Mouse (Mus musculus) embryonic facial prominence, embryonic 15.5 days (tissue): ENCODE measurements at regions not wholly inside any gene's neighbourhood (a gene's known extent, or its start where the extent isn't known, plus 50 kb on each side); places are given as distances from the start of the nearest gene placed in this dataset.

Experiments used
- ATAC-seq: fragments of 200-750 bp; cut with Nextera tagmentation; 2 replicates; pipeline ENCODE4 v1.8.0; 2017; ENCODE audit warnings: low read depth, moderate TSS enrichment; ENCODE audit not compliant: insufficient number of reproducible peaks, low FRiP score, low TSS enrichment
- H3K27ac ChIP-seq: fragments of 300-500 bp; sonication (generic); replicated peaks from 2 replicates; pipeline ENCODE4 v1.5.1; 2015; ENCODE audit warnings: mild to moderate bottlenecking, inconsistent platforms
- H3K27me3 ChIP-seq: fragments of 300-500 bp; sonication (generic); 2 replicates; pipeline ENCODE4 v1.6.1; 2015; ENCODE audit warnings: inconsistent platforms
- H3K36me3 ChIP-seq: fragments of 300-500 bp; sonication (generic); 2 replicates; pipeline ENCODE4 v1.6.1; 2015; ENCODE audit warnings: mild to moderate bottlenecking, inconsistent platforms
- H3K4me1 ChIP-seq: fragments of 300-500 bp; sonication (generic); 2 replicates; pipeline ENCODE4 v1.6.1; 2015; ENCODE audit warnings: inconsistent platforms
- H3K4me2 ChIP-seq: fragments of 300-500 bp; sonication (generic); replicated peaks from 2 replicates; pipeline ENCODE4 v1.6.1; 2015; ENCODE audit warnings: mild to moderate bottlenecking, inconsistent platforms
- H3K4me3 ChIP-seq: fragments of 300-500 bp; sonication (generic); replicated peaks from 2 replicates; pipeline ENCODE4 v1.5.1; 2015; ENCODE audit warnings: mild to moderate bottlenecking, inconsistent platforms
- H3K9ac ChIP-seq: fragments of 300-500 bp; sonication (generic); 2 replicates; pipeline ENCODE4 v1.6.1; 2015; ENCODE audit warnings: inconsistent platforms
- H3K9me3 ChIP-seq: fragments of 300-500 bp; sonication (generic); replicated peaks from 2 replicates; pipeline ENCODE4 v1.6.1; 2016; ENCODE audit warnings: inconsistent platforms
- WGBS: fragments of 180-500 bp; shearing (Covaris S2); methylation state at CpG from one replicate; pipeline ENCODE4 v1.1.7; 2015; 5-methylcytosine and 5-hydroxymethylcytosine counted together

- no peaks in the 10 kb centered on the region for H3K36me3 ChIP-seq
- no peak overlapping the region for H3K4me3 ChIP-seq
- no peak for ATAC-seq
- no peak overlapping the region for H3K9ac ChIP-seq
- no peaks in the 10 kb centered on the region for H3K4me1 ChIP-seq
- no peaks in the 10 kb centered on the region for H3K9me3 ChIP-seq
- 69% methylated on average over 5 of the region's 5 CpGs for WGBS
- H3K27ac ChIP-seq, result no peak overlapping the region
- no peak overlapping the region for H3K4me2 ChIP-seq
- H3K27me3 ChIP-seq, result no peaks in the 10 kb centered on the region
These were observed 91.4 kb upstream of the Rmdn2 start for GRCm38 (mm10) chr17:79520283-79520682.

- no peaks in the 10 kb centered on the region for H3K27me3 ChIP-seq
- H3K36me3 ChIP-seq, result no peaks in the 10 kb centered on the region
- no peak overlapping the region for H3K27ac ChIP-seq
- no peak overlapping the region for H3K4me3 ChIP-seq
- H3K9me3 ChIP-seq, result no peaks in the 10 kb centered on the region
- no peak for ATAC-seq
- H3K4me2 ChIP-seq, result no peak overlapping the region
- no peaks in the 10 kb centered on the region for H3K4me1 ChIP-seq
- no peak overlapping the region for H3K9ac ChIP-seq
- 83% methylated on average over 7 of the region's 7 CpGs for WGBS
These were observed 90.0 kb upstream of the Rmdn2 start for GRCm38 (mm10) chr17:79521691-79522090.

GRCm38 (mm10) chr17:79523230-79523629, 88.4 kb upstream of the Rmdn2 start:
- Histone ChIP-seq H3K4me1 (no peaks in the 10 kb centered on the region), H3K36me3 (no peaks in the 10 kb centered on the region), H3K9ac (no peak overlapping the region), H3K4me3 (no peak overlapping the region), H3K27ac (no peak overlapping the region), H3K4me2 (no peak overlapping the region), H3K27me3 (no peaks in the 10 kb centered on the region), H3K9me3 (no peaks in the 10 kb centered on the region)
- ATAC-seq, result no peak
- WGBS, result 85% methylated on average over 3 of the region's 3 CpGs

GRCm38 (mm10) chr17:79527391-79527790, 84.3 kb upstream of the Rmdn2 start:
- Histone ChIP-seq H3K36me3 (no peaks in the 10 kb centered on the region), H3K27ac (no peak overlapping the region), H3K4me1 (no peaks in the 10 kb centered on the region), H3K27me3 (no peaks in the 10 kb centered on the region), H3K4me2 (no peak overlapping the region), H3K9ac (no peak overlapping the region), H3K9me3 (no peaks in the 10 kb centered on the region), H3K4me3 (no peak overlapping the region)
- ATAC-seq, result no peak
- WGBS, result 77% methylated on average over 3 of the region's 3 CpGs

GRCm38 (mm10) chr17:79536549-79536948, 75.1 kb upstream of the Rmdn2 start:
- no peak for ATAC-seq
- Histone ChIP-seq H3K27me3 (no peaks in the 10 kb centered on the region), H3K4me2 (no peak overlapping the region), H3K27ac (no peak overlapping the region), H3K4me1 (no peaks in the 10 kb centered on the region), H3K4me3 (no peak overlapping the region), H3K9me3 (no peaks in the 10 kb centered on the region), H3K36me3 (no peaks in the 10 kb centered on the region), H3K9ac (no peak overlapping the region)
- 49% methylated on average over 4 of the region's 4 CpGs for WGBS

GRCm38 (mm10) chr17:79538789-79539188, 72.9 kb upstream of the Rmdn2 start:
- peaks cover 2% of the 10 kb centered on the region for H3K4me1 ChIP-seq
- H3K36me3 ChIP-seq, result no peaks in the 10 kb centered on the region
- 73% methylated on average over 4 of the region's 4 CpGs for WGBS
- no peak overlapping the region for H3K4me2 ChIP-seq
- H3K9me3 ChIP-seq, result no peaks in the 10 kb centered on the region
- no peak for ATAC-seq
- H3K27me3 ChIP-seq, result no peaks in the 10 kb centered on the region
- H3K9ac ChIP-seq, result no peak overlapping the region
- no peak overlapping the region for H3K4me3 ChIP-seq
- no peak overlapping the region for H3K27ac ChIP-seq

GRCm38 (mm10) chr17:79540038-79540437, 71.6 kb upstream of the Rmdn2 start:
- Histone ChIP-seq H3K27ac (no peak overlapping the region), H3K27me3 (no peaks in the 10 kb centered on the region), H3K9ac (no peak overlapping the region), H3K4me1 (peaks cover 9% of the 10 kb centered on the region), H3K9me3 (no peaks in the 10 kb centered on the region), H3K36me3 (no peaks in the 10 kb centered on the region), H3K4me2 (no peak overlapping the region), H3K4me3 (no peak overlapping the region)
- 76% methylated on average over 1 of the region's 1 CpGs for WGBS
- ATAC-seq, result no peak

- H3K27me3 ChIP-seq, result no peaks in the 10 kb centered on the region
- ATAC-seq, result no peak
These were observed 71.2 kb upstream of the Rmdn2 start for GRCm38 (mm10) chr17:79540511-79540910.

GRCm38 (mm10) chr17:79543907-79544522, 67.6 kb upstream of the Rmdn2 start:
- 0 out of 2 replicates have a peak overlapping the region, but pooled peaks have one; percentile 8 for H3K4me2 ChIP-seq
- 55% methylated on average over 7 of the region's 7 CpGs for WGBS
- no peaks in the 10 kb centered on the region for H3K27me3 ChIP-seq
- no peak for ATAC-seq
- H3K4me3 ChIP-seq, result no peak overlapping the region
- H3K9me3 ChIP-seq, result no peaks in the 10 kb centered on the region
- H3K9ac ChIP-seq, result no peak overlapping the region
- H3K27ac ChIP-seq, result peak overlapping the region; percentile 39; the same call in 1 of the 2 replicates
- no peaks in the 10 kb centered on the region for H3K36me3 ChIP-seq
- H3K4me1 ChIP-seq, result peaks cover 9% of the 10 kb centered on the region

More at GRCm38 (mm10) chr17:79540511-79540910, 71.2 kb upstream of the Rmdn2 start:
- no peak overlapping the region for H3K4me2 ChIP-seq
- H3K9me3 ChIP-seq, result no peaks in the 10 kb centered on the region
- H3K4me3 ChIP-seq, result no peak overlapping the region
- H3K36me3 ChIP-seq, result no peaks in the 10 kb centered on the region
- peaks cover 9% of the 10 kb centered on the region for H3K4me1 ChIP-seq
- WGBS, result 92% methylated on average over 2 of the region's 2 CpGs
- no peak overlapping the region for H3K27ac ChIP-seq
- no peak overlapping the region for H3K9ac ChIP-seq

- Histone ChIP-seq H3K36me3 (no peaks in the 10 kb centered on the region), H3K27ac (no peak overlapping the region), H3K4me2 (no peak overlapping the region), H3K4me3 (no peak overlapping the region), H3K9me3 (no peaks in the 10 kb centered on the region), H3K4me1 (peaks cover 9% of the 10 kb centered on the region), H3K27me3 (no peaks in the 10 kb centered on the region), H3K9ac (no peak overlapping the region)
- WGBS, result 92% methylated on average over 2 of the region's 2 CpGs
- no peak for ATAC-seq
These were observed 65.8 kb upstream of the Rmdn2 start for GRCm38 (mm10) chr17:79545878-79546277.

GRCm38 (mm10) chr17:79547075-79547474, 64.6 kb upstream of the Rmdn2 start:
- 89% methylated on average over 2 of the region's 2 CpGs for WGBS
- H3K4me3 ChIP-seq, result no peak overlapping the region
- H3K27ac ChIP-seq, result no peak overlapping the region
- H3K4me1 ChIP-seq, result peaks cover 9% of the 10 kb centered on the region
- H3K4me2 ChIP-seq, result no peak overlapping the region
- H3K9me3 ChIP-seq, result no peaks in the 10 kb centered on the region
- no peak for ATAC-seq
- H3K36me3 ChIP-seq, result no peaks in the 10 kb centered on the region
- no peak overlapping the region for H3K9ac ChIP-seq
- no peaks in the 10 kb centered on the region for H3K27me3 ChIP-seq

- H3K9ac ChIP-seq, result no peak overlapping the region
- no peaks in the 10 kb centered on the region for H3K36me3 ChIP-seq
- WGBS, result 85% methylated on average over 3 of the region's 3 CpGs
- H3K27ac ChIP-seq, result no peak overlapping the region
- H3K4me3 ChIP-seq, result no peak overlapping the region
- H3K9me3 ChIP-seq, result no peaks in the 10 kb centered on the region
- no peaks in the 10 kb centered on the region for H3K27me3 ChIP-seq
- no peak overlapping the region for H3K4me2 ChIP-seq
- H3K4me1 ChIP-seq, result peaks cover 9% of the 10 kb centered on the region
- ATAC-seq, result no peak
These were observed 64.1 kb upstream of the Rmdn2 start for GRCm38 (mm10) chr17:79547524-79547923.
